9 mouse cellular contexts compared by ENCODE assay signal in the genomic region with DNA sequence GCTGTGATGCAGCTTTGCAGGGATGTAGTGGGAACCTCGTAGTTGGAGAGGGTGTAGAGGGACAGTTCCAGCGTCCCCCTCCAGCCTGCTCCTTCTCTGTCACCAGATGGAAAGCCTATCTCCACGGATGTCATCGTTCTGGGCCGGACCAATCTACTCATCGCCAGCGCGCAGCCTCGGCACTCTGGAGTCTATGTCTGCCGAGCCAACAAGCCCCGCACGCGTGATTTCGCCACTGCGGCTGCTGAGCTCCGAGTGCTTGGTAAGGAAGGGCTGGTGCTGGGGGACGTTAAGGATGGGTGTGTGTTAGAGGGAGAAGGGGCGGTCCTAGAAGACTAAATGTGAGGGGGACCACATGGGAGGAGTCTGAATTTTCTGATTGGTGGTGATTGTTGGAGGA. TPM values are rescaled to one million over a fixed set of nuclear protein-coding genes. Genes with fewer than 3 reads are reported as not detected.
A peak's percentile ranks its signal among the peaks of the same experiment; 100 is the strongest.
DNase-seq lines count a peak whose midpoint lies in the region; ATAC-seq and TF ChIP-seq lines count a peak whose summit lies in the region.
"Had no signal": no experiment of that assay in that cellular context is flagged by ENCODE, and none has a peak within 500 bp of the region (broad histone marks: within the 10 kb centered on the region; RNA-seq: fewer than 3 reads in every experiment).

No protein-coding gene starts in this region.

- no peak for TF ChIP-seq CTCF in layer of hippocampus, adult 2 months (conservative IDR thresholded peaks at IDR 0.05)

- WGBS in lung, embryonic 16.5 days: 25% methylated on average over 18 of the region's 18 CpGs
- WGBS in forebrain, embryonic 14.5 days: 24% methylated on average over 18 of the region's 18 CpGs

- no peak for DNase-seq in lung, adult 18-20 months
- peak; percentile 36 for DNase-seq in forebrain, embryonic 14.5 days (ENCODE audit: low spot score)
- peak; percentile 76 to 82 for DNase-seq in layer of hippocampus, adult 2 months (ENCODE audit: low spot score in 2 of 2)
- peak; percentile 18 for DNase-seq in retina, postnatal 1 day
- DNase-seq in testis, postnatal 10 days (ENCODE audit: low spot score): no peak
- DNase-seq in cerebellum, postnatal 4 days (ENCODE audit: low spot score in 2 of 2): no peak
- DNase-seq: liver, embryonic 13.5 days had no signal

- H3K36me3 ChIP-seq in lung, embryonic 16.5 days (ENCODE audit: control insufficient read depth, insufficient read depth, low read length): no peaks in the 10 kb centered on the region
- peaks cover 25% of the 10 kb centered on the region for H3K36me3 ChIP-seq in forebrain, embryonic 14.5 days (ENCODE audit: control insufficient read depth, insufficient read depth, low read length)

- no peak overlapping the region for H3K4me3 ChIP-seq in lung, embryonic 16.5 days (ENCODE audit: low read length)
- H3K4me3 ChIP-seq in forebrain, embryonic 14.5 days (ENCODE audit: low read depth, low read length): no peak overlapping the region
- peak overlapping the region; percentile 48 for H3K4me3 ChIP-seq in layer of hippocampus, adult 2 months
- H3K4me3 ChIP-seq: liver, embryonic 13.5 days had no signal

- H3K9ac ChIP-seq in lung, embryonic 16.5 days (ENCODE audit: low read length): no peak overlapping the region
- no peak overlapping the region for H3K9ac ChIP-seq in forebrain, embryonic 14.5 days (ENCODE audit: low read length)
- H3K9ac ChIP-seq: liver, embryonic 13.5 days had no signal

- ATAC-seq in lung, embryonic 16.5 days (ENCODE audit: low read depth): 0 out of 2 replicates have a peak, but pooled peaks have one; percentile 46
- ATAC-seq in forebrain, embryonic 14.5 days: peak; percentile 35; the same call in 1 of the 2 replicates
- no peak for ATAC-seq in cerebellum, adult (ENCODE audit: insufficient number of reproducible peaks, low FRiP score, low TSS enrichment)

- H3K4me1 ChIP-seq in lung, embryonic 16.5 days (replicated peaks; ENCODE audit: control insufficient read depth, insufficient read depth, low read length): peaks cover 5% of the 10 kb centered on the region; the same call in 1 of the 2 replicates
- 0 out of 2 replicates have a peak, but pooled peaks cover 6% of the 10 kb centered on the region for H3K4me1 ChIP-seq in forebrain, embryonic 14.5 days (ENCODE audit: control insufficient read depth, insufficient read depth, low read length)

- 0 out of 2 replicates have a peak overlapping the region, but pooled peaks have one; percentile 16 for H3K4me2 ChIP-seq in lung, embryonic 16.5 days (ENCODE audit: low read depth, low read length)
- peak overlapping the region; percentile 23; the same call in 1 of the 2 replicates for H3K4me2 ChIP-seq in forebrain, embryonic 14.5 days (ENCODE audit: low read length)
- H3K4me2 ChIP-seq: liver, embryonic 13.5 days had no signal

- no peak overlapping the region for H3K27ac ChIP-seq in lung, embryonic 16.5 days (ENCODE audit: low read length)
- H3K27ac ChIP-seq in forebrain, embryonic 14.5 days (ENCODE audit: low read depth, low read length): no peak overlapping the region
- H3K27ac ChIP-seq in layer of hippocampus, adult 2 months: peak overlapping the region; percentile 81
- H3K27ac ChIP-seq: liver, embryonic 13.5 days had no signal

- H3K9me3 ChIP-seq in lung, embryonic 16.5 days (ENCODE audit: control insufficient read depth, low read length): no peaks in the 10 kb centered on the region
- H3K9me3 ChIP-seq in forebrain, embryonic 14.5 days (replicated peaks; ENCODE audit: control insufficient read depth, low read length): no peaks in the 10 kb centered on the region
- H3K9me3 ChIP-seq: liver, embryonic 13.5 days had no signal

- H3K27me3 ChIP-seq in lung, embryonic 16.5 days (ENCODE audit: control insufficient read depth, insufficient read depth, low read depth, low read length): peaks cover 10% of the 10 kb centered on the region
- no peaks in the 10 kb centered on the region for H3K27me3 ChIP-seq in forebrain, embryonic 14.5 days (replicated peaks; ENCODE audit: control insufficient read depth, insufficient read depth, low read length)

RNA-seq across cellular contexts. Expression of a gene that starts 18.4 kb away (rescaled TPM):
- polyA plus RNA-seq in lung, embryonic 16.5 days (2015; fragmentation: Nextera tagmentation; extraction: Ambion mirVana): 0.85 and 1.3 TPM in 2 replicates
- 5.1 and 5.8 TPM in 2 replicates for polyA plus RNA-seq in forebrain, embryonic 14.5 days (2014; fragmentation: Nextera tagmentation; extraction: Ambion mirVana)
- 1 to 10 TPM; 3.5 to 4.9 TPM for total RNA-seq in layer of hippocampus, adult 2 months (2021)

RNA-seq across cellular contexts. Expression of a gene that starts 21.3 kb away (rescaled TPM):
- polyA plus RNA-seq in lung, embryonic 16.5 days (2015; fragmentation: Nextera tagmentation; extraction: Ambion mirVana): 11.0 and 11.3 TPM in 2 replicates
- 8.9 and 13.4 TPM in 2 replicates for polyA plus RNA-seq in forebrain, embryonic 14.5 days (2014; fragmentation: Nextera tagmentation; extraction: Ambion mirVana)
- 10 to 100 TPM; 34.7 to 38.8 TPM for total RNA-seq in layer of hippocampus, adult 2 months (2021)

Comparison
In these comparisons a context has a peak if more than half of its experiments do, and no peak if none do; other contexts are left out.
1. DNase-seq: peak in forebrain, embryonic 14.5 days (single experiment), layer of hippocampus, adult 2 months (2 of 2) and retina, postnatal 1 day (single experiment); none in lung, adult 18-20 months (0 of 2), testis, postnatal 10 days (single experiment) and cerebellum, postnatal 4 days (0 of 2).